Mouse (Mus musculus): Measurements from ENCODE around the gene Khdc3.
A peak's percentile ranks its signal among the peaks of the same experiment; 100 is the strongest.
"Not testable (repeated sequence)": the region's sequence is repeated elsewhere in the genome, so short reads cannot be mapped to it uniquely, and the experiment has no call there.

Gene Khdc3

DNA sequence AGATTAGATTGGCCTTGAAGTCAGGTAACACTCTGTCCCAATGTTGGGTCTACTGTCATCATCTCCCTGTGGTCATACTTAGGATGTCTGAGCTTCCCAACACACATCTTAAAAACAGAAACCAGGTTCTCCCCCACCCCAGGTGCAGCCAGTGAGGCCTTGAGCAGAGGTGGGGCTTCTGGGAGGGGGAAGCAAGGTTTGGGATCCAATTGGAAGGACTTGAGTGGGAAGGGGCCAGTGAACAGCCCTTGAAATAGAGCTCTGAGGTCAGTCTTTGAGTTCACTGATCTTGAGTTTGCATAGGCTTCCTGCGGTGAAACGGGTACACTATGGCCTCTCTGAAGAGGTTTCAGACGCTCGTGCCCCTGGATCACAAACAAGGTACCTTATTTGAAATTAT, 545 bp downstream of the Khdc3 start, which contains the start of gene Gm20509:
Gene Gm20509 (plus strand): TSS at position 290 of the 400 bp plus-strand sequence.
- DNase-seq (ENCODE audit: low spot score) = no peak

DNA sequence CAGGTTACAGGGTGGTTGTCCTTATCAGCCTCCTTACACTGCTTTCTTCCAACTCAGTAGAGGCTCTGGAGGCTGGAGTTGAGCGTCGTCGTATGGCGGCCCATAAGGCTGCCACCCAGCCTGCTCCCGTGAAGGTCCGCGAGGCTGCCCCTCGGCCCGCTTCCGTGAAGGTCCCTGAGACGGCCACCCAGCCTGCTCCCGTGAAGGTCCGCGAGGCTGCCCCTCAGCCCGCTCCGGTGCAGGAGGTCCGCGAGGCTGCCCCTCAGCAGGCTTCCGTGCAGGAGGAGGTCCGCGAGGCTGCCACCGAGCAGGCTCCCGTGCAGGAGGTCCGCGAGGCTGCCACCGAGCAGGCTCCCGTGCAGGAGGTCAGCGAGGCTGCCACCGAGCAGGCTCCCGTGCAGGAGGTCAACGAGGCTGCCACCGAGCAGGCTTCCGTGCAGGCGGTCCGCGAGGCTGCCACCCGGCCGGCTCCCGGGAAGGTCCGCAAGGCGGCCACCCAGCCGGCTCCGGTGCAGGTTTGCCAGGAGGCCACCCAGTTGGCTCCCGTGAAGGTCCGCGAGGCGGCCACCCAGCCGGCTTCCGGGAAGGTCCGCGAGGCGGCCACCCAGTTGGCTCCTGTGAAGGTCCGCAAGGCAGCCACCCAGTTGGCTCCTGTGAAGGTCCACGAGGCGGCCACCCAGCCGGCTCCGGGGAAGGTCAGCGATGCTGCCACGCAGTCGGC, 1.7 kb downstream of the Khdc3 start:
- DNase-seq (ENCODE audit: low spot score) = peak; percentile 29

DNA sequence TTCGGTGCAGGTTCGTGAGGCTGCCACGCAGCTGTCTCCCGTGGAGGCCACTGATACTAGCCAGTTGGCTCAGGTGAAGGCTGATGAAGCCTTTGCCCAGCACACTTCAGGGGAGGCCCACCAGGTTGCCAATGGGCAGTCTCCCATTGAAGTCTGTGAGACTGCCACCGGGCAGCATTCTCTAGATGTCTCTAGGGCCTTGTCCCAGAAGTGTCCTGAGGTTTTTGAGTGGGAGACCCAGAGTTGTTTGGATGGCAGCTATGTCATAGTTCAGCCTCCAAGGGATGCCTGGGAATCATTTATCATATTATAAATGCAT, 2.2 kb downstream of the Khdc3 start:
- DNase-seq (ENCODE audit: low spot score) = no peak

DNA sequence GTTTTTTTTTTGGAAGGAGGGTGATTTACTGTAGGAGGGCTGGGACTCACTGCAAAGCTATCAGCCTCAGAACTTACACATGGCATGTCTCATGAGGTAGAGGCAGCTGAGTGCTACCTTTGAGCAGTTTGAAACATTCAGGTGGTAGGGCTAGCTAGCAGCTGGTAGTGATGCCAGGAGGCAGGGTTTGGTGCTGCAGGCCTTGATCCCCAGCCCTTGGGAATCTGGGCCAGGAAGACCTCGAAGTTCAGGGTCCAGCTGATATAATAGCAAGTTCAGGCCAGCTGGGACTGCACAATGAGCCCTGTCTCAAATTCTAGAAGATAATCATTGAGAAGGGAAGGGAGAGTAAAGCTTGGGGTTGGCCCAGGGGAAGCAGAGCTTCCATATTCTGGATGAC, 3.5 kb downstream of the Khdc3 start:
- no peak for DNase-seq (ENCODE audit: low spot score)

DNA sequence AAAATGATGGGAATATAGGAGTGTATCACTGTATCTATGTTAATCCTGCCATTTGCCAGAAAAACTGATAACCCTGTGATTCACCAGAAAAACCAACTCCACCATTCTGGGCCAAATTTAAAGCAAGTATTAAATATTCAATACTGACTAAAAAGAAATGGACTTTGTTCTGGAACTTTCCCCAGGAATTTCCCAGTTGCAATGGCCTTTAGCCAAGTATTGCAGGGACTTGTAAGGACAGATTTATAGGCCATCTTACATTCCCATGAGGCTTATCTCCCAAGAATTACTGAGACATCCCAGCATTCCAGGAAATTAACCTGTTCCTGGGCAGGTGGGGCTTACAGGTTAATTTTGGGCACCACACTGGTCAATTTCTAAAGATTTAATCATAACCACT, 4.1 kb downstream of the Khdc3 start:
- DNase-seq (ENCODE audit: low spot score) = no peak

DNA sequence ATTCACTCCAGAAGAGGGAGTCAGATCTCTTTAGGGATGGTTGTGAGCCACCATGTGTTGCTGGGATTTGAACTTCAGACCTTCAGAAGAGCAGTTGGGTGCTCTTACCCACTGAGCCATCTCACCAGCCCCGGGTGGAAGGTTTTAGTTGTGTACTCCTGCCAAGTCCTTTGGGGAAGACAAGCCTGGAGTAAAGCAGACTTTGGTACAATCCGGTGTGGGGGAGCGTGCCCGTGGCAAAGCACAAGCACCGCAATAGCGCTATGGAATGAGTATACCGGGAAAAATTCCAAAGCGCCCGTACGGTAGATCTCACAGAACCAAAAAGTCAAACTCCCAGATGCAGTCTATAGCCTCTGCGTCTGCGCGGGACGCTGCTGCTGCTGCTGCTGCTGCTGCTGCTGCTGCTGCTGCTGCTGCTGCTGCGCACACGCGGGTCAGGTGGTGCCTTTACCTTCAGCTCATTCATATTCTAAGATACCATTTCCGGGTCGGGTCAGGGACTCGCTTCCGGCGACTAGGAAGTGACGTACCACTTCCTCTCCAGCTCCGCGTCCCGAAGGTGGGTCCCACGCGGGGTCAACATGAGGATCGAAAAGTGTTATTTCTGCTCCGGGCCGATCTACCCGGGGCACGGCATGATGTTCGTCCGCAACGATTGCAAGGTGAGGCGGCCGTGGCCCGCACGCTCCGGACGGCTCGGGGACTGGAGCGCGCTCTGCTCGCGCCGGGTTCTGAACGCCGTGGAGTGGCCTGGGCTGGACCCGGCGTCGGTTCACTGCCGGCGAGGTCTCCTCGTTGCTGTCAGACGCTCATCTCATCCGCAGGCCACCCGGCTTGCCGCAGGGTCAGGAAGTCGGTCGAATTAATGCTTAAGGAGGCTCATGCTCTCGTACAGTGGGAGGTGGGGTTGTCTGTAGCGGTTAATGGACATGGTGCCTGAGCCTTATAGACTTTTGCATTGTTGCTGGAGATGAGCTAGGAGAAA, 11.6 kb downstream of the Khdc3 start, which contains the start of gene Rsl24d1:
Gene Rsl24d1 (plus strand): TSS at position 508 of the 988 bp plus-strand sequence.
- peak; percentile 62 for DNase-seq (ENCODE audit: low spot score)

DNA sequence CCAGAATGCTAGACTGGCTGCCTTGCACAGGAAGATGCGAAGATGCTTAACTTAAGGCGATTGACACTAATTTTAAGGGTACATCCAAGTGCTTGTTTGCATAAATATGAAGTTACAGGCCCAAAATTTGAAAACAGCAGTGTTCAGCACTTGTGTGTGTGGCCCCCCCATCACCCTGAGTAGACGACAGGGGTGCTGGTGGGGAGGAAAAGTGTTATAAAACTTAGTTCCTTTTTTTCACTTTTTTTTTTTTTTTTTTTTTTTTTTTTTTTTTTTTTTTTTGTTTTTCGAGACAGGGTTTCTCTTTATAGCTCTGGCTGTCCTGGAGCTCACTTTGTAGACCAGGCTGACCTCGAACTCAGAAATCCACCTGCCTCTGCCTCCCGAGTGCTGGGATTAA, 15.1 kb downstream of the Khdc3 start:
- DNase-seq (ENCODE audit: low spot score) = not testable (repeated sequence)

DNA sequence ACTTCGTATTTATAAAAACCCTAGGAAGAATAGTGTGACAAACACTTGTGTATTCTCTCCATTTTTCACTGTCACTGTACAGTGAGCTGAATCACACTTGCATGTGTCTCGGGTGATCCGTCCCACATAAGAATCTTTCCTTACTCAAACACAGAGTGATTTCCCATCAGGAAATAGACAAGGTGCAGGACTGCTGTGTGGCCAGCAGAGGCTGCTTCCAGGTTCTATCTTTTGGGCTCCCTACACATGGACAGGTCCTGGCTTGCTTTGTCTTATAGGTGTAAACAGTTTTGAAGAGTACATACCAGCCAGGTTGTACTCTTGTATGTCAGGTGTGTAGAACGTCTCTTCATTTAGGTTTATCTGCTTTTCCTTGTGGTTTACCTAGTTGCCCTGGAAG, 16.4 kb downstream of the Khdc3 start:
- DNase-seq (ENCODE audit: low spot score) = no peak

DNA sequence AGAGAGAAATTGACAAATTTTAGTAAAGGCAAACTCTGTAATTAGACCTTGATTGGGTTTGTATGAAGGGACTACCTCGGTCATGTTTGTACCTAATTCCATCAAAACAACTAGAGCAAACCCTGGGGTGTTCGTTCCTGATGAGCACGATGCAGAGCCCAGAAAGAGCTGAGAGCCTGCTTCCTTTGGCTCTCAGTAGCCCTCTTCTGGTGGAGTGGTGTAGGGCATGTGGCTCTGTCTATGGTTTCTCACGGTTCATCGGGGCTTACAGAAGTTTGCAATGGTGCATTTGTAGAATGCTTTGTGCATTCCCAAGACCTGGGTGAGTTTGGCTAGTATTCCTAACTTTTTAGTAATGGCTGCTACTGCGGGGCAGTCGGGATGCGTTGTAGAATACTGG, 20.1 kb downstream of the Khdc3 start:
- DNase-seq (ENCODE audit: low spot score) = no peak

DNA sequence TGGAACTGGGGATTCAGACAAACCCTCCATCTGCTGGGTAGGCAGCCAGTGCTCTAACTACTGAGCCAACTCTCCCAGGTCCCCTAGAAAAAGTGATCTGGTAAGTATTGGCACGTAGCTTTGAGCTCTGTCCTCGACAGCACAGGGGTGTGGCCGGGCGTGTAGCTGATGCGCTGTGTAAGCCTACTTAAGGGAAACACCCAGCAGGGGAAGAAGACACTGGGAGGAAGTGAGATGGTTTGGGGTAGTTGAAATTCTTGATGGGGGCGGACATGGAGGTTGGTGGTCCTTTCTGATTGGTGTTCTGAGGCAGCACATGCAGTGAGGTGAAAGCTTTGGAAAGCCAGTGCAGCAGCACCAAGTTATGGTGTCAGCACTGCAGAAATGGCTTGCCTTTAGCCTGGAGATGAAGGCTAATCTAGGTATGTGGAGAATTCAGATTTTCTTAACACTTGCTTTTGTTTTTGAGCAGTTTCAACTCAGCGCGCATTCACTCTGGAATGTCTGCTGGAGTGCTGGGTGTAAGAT, 23.5 kb downstream of the Khdc3 start:
- DNase-seq (ENCODE audit: low spot score) = no peak

DNA sequence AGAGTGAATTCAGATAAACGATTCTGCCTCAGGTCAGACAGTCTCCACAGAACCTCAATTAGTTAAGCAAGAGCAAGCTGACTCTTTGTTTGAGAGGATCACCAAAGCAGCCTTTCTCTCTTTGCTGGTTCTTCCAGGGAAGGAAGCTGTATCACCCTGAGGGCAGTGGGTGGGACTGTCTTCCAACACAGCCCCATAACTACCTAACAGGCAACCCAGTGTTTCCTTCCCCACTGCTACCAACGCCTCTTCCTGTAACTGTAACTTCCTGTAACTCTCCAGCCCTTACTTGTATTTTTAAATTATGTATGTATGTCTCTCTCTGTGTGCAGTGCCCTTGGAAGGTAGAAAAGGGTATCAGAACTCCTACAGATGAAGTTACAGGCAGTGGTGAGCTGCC, 25.8 kb downstream of the Khdc3 start:
- no peak for DNase-seq (ENCODE audit: low spot score)

DNA sequence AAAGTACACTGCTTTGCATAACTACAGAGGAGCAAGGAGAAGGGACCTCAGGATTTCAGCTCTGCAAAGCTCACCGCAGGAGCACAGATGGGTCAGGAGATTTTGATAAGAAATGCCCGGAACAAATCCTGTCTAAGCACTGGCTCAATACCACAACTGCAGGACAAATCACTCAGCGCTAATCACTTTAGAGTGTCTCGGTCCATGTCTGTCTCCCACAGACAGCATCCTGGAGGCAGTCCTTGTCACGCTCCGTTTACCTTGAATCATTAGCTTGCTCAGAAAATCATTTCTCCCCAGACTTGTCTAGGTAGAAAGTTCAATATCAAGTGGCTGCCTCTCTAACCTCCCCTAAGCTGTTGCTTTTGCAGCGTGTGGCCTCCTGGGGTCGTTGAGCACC, 28.2 kb downstream of the Khdc3 start:
- DNase-seq (ENCODE audit: low spot score) = no peak

DNA sequence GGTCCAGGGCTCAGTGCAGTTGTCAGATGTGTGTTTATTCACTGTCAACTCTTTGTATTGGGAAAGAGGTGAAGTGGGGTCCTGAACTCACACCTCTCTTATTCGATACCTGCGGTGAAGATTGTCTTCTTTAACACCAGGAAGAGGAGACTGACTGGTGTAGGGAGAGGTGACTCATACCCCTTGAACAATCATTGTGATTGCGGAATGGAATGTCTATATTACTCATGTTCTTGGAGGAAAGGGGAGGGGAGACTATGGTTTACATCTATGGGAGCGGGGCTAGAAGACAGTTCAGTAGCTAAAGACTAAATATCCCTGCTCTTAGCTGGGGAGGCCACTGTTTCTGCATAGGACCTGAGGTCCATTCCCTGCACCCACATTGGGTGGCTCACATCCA, 28.9 kb downstream of the Khdc3 start:
- no peak for DNase-seq (ENCODE audit: low spot score)

DNA sequence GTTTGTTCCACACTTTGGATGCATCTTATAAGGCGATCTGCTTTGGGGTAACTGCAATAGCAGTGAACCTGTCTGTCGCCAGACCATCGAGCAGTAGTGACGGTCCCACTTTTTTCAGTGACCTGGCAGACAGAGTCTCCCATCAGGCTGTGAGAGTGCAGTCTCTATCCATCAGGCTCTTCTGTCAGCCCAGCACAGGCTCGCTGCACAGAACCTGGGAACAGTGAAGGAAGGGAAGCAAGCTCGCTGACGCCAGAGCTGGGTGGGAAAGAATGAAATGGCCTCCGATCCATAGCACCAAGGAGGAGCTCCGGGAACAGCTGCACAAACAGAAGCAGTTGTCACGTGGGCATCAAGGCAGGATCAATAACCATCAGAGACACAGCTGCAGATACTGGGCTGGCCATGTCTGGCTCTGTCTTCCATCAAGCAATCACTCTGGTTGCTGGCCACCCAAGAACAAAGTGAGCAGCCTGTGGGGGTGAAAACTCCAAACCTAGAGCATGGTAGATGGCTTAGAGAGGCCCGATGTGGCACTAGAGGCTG, 35.8 kb downstream of the Khdc3 start:
- DNase-seq (ENCODE audit: low spot score) = no peak
